Mouse (Mus musculus) hematopoietic multipotent progenitor cell, adult 10-12 weeks (in vitro differentiated cells): ENCODE results near the gene Rasal3. TPM values are rescaled to one million over a fixed set of nuclear protein-coding genes. Genes with fewer than 3 reads are reported as not detected.

Source experiments
- polyA plus RNA-seq: library from polyadenylated mRNA; stranded (reverse); fragments of >175 nt; gene quantifications from 2 replicates; pipeline ENCODE4 v1.2.3, GENCODE M21; 2012; ENCODE audit warnings: low replicate concordance

Rasal3 gene
- polyA plus RNA-seq, result 143 and 237 TPM in 2 replicates

DNA sequence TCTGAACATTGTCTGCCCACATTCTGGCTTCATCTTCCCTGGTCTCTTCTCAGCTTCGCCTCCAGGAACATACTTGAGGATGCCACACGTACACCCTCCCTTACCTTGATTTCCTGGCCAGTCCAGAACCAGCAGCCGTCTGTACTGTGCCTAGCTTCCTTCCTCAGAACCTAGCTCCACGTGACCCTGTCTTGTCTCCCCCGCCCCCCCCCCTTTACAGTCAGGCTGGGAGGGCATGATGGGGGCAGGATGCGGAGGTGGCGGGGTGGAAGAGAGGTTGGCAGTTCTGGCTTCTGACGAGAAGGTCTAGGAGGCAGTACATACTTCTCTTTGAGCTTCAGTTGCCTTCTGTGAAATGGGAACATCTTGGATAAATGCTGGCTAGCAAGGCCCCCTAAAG, at the start of gene Rasal3:
TSS of gene Rasal3 (minus strand) at position 167 of the 400 bp plus-strand sequence.

DNA sequence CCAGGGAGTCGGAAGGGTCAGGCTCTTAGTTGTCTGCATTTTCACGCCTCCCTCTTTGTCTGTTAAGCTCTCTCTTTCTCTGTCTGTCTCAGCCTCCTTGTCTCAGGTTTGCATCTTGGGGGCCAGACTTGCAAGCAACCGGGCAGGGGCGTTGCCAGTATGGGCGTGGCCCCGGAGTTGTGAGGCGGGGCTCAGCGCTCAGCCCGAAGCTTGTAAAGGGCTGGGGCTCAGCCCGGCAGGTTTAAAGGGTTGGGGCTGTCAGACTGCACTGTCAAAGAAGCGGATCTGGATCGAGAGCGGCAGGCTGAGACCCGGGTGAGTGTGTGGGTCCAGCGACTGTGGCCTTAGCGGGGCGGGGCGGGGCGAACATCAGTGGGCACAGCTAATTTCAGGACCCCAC, 49.1 kb upstream of the Rasal3 start, which contains the start of gene Cyp4f39:
TSS of gene Cyp4f39 (plus strand) at position 242 of the 400 bp plus-strand sequence.

DNA sequence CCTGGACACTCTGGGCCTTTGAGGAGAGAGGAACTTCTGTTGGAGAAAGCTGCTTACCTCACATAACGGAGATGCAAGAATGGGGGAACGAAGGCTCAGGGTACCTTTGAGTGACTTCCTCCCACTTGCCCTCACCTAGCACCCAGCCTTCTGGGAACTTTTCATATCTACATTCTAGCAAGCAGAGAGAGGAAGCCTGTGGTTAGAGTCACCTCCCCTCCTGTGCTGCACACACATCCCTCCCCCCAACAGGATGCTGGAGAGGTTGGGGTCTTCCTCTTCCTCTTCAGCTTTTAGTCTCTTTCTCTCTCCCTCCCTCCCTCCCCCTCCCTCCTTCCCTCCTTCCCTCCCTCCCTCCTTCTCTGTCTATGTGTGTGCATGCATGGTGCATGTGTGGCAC, 20.7 kb upstream of the Rasal3 start, which contains the start of gene Pglyrp2:
TSS of gene Pglyrp2 (minus strand) at position 134 of the 400 bp plus-strand sequence.

DNA sequence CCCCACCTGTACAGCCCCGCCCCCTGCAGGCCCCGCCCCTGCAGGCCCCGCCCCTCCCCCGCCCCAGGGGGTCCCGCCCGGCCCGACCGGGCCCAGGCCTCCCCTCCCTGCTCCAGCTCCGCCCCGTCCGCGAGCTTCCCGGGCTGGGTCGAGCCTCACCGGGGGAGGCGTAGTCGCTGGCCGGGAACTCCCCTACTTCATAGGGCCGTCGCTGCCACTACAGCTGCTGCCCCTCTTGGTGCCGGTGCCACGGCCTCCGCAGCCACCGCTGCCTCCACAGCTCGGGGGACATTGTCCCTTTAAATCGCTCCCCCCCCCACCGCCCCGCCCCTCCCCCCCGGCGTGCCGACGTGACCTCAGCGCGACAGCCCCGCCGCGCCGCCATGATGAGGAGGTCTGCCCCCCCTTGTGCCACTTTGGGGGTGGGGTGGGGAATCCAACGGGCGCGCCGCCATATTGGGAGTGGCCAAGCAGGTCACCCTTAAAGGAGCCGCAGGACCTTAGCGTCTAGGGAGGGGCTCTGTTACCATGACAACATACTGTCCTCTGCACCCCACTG, 14.2 kb downstream of the Rasal3 start, which contains the start of gene Wiz:
TSS of gene Wiz (minus strand) at position 339 of the 559 bp plus-strand sequence.

DNA sequence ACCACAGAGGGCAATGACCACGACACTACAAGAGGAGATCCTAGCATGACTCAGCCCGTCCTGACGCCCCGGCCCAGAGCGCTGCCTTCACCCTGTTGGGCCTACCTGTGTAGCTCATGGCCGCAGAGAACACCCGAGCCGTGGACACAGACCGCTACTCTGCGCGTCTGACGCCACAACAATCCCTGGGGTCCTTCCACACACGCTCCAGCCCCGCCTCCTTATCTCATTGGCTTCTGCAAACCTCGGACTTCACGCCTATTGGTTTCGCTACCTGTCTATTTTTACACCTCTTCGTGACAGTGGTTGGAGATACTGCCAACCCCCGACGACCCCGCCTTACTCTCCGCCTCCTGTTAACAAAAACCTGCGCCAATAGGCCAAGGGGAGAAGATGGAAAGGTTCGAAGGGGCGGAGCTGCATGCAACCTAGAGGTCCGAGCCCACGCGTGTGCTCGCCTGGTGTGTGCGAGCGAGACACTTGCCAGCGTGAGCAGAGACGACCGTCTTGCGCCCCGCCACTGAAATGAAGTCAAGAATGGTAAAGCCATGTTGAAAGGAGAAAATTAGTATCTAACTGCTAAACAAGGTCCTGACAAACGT, 52.9 kb downstream of the Rasal3 start, which contains the start of gene Akap8l:
TSS of gene Akap8l (minus strand) at position 226 of the 602 bp plus-strand sequence.

Other genes starting within 250 kb of the Rasal3 start
- 1.2 and 4.5 TPM in 2 replicates for gene Notch3, start 236.7 kb downstream of the Rasal3 start, polyA plus RNA-seq
- not detected in 2 replicates for gene Ephx3, start 214.0 kb downstream of the Rasal3 start, polyA plus RNA-seq
- 216 and 300 TPM in 2 replicates for gene Brd4, start 118.9 kb downstream of the Rasal3 start, polyA plus RNA-seq
- 397 and 498 TPM in 2 replicates for gene Akap8, start 82.3 kb downstream of the Rasal3 start, polyA plus RNA-seq
- 219 and 519 TPM in 2 replicates for gene Akap8l, start 53.0 kb downstream of the Rasal3 start, polyA plus RNA-seq
- gene Wiz, start 14.1 kb downstream of the Rasal3 start, polyA plus RNA-seq, result 65.0 and 91.1 TPM in 2 replicates
- 39.2 and 48.5 TPM in 2 replicates for gene Pglyrp2, start 20.6 kb upstream of the Rasal3 start, polyA plus RNA-seq
- 0.22 TPM in 1 of 2 replicates, not detected in the other for gene Cyp4f39, start 49.1 kb upstream of the Rasal3 start, polyA plus RNA-seq
- gene Cyp4f17, start 102.5 kb upstream of the Rasal3 start, polyA plus RNA-seq, result 1.8 and 3.3 TPM in 2 replicates
- gene Cyp4f16, start 133.0 kb upstream of the Rasal3 start, polyA plus RNA-seq, result 11.4 and 36.0 TPM in 2 replicates
- gene Cyp4f37, start 217.7 kb upstream of the Rasal3 start, polyA plus RNA-seq, result 0.43 and 1.5 TPM in 2 replicates